Mouse (Mus musculus): Measurements from ENCODE around the gene Tcf7l1. TPM values are rescaled to one million over a fixed set of nuclear protein-coding genes. Genes with fewer than 3 reads are reported as not detected.

Tcf7l1 gene
- polyA plus RNA-seq, 1 experiment = 6.0 TPM

DNA sequence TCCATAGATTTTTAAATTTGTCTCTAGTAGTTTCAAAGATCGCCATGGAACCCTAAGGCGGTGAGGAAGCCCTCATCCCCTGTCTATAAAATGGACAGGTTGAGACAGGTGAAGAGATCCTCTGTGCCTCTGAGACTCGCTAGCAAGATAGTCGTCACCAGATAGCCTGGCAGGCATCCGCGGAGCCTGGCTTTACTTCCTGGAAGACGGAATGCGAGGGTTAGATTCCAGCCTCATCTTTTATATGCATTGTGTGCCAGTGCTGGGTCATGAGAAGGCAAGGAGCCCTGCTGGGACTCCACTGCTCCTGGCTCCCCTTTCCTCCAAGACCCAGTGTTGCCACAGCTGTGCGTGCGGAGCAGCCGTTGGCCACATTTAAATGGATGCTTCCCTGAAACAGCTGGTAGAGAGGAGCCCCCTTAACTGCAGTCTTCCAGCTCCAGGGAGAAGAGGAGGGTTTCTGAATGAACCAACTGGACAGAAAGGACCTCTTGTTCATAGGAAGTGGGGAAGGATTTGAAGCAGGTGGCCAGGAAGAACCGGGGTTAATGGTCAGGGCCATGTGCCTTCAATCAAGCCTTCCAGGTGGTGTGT is 141.0 kb downstream of the Tcf7l1 start:
- Histone ChIP-seq H3K27ac (ENCODE audit: control insufficient read depth, insufficient read depth, low read length) (no peak overlapping the region), H3K27me3 (ENCODE audit: control insufficient read depth, insufficient read depth, low read length) (no peaks in the 10 kb centered on the region), H3K36me3 (ENCODE audit: control insufficient read depth, insufficient read depth, low read length) (no peaks in the 10 kb centered on the region), H3K4me1 (replicated peaks; ENCODE audit: control insufficient read depth, insufficient read depth, low read length) (no peaks in the 10 kb centered on the region), H3K4me3 (ENCODE audit: control insufficient read depth, insufficient read depth, low read length) (no peak overlapping the region)
- TF ChIP-seq POLR2A (IDR thresholded peaks at IDR 0.05; ENCODE audit: control insufficient read depth, extremely low read depth, insufficient read depth, low read length, poor library complexity) (no peak), CTCF (IDR thresholded peaks at IDR 0.05; ENCODE audit: borderline replicate concordance, control insufficient read depth, extremely low read depth, insufficient read depth, low read length, poor library complexity) (no peak)
- no peak for DNase-seq
- 90% methylated on average over 12 of the region's 12 CpGs for WGBS

DNA sequence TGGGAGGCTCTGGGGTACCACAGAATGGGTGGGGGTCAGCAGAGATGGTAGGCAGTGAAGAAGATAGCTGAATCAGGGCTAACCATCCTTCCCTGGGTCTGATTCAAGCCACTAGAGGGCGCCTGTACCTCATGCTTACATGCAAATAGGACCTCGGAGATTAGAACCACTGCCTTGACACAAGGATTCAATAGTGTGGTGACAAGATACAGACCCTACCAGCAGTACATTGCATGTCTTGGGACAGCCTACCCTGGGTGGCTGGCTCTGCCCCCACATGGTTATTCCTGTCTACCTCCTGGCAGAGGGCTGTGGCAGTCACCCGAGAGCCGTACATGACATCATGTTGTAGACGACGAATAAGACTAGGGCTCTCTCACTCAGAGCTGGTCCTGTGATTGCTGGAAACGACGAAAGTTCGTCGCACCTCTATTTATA is 141.7 kb downstream of the Tcf7l1 start:
- Histone ChIP-seq H3K36me3 (ENCODE audit: control insufficient read depth, insufficient read depth, low read length) (no peaks in the 10 kb centered on the region), H3K27me3 (ENCODE audit: control insufficient read depth, insufficient read depth, low read length) (no peaks in the 10 kb centered on the region), H3K27ac (ENCODE audit: control insufficient read depth, insufficient read depth, low read length) (no peak overlapping the region), H3K4me1 (replicated peaks; ENCODE audit: control insufficient read depth, insufficient read depth, low read length) (no peaks in the 10 kb centered on the region), H3K4me3 (ENCODE audit: control insufficient read depth, insufficient read depth, low read length) (no peak overlapping the region)
- WGBS = 70% methylated on average over 10 of the region's 10 CpGs
- TF ChIP-seq POLR2A (IDR thresholded peaks at IDR 0.05; ENCODE audit: control insufficient read depth, extremely low read depth, insufficient read depth, low read length, poor library complexity) (no peak), CTCF (IDR thresholded peaks at IDR 0.05; ENCODE audit: borderline replicate concordance, control insufficient read depth, extremely low read depth, insufficient read depth, low read length, poor library complexity) (no peak)
- DNase-seq = peak; percentile 62

DNA sequence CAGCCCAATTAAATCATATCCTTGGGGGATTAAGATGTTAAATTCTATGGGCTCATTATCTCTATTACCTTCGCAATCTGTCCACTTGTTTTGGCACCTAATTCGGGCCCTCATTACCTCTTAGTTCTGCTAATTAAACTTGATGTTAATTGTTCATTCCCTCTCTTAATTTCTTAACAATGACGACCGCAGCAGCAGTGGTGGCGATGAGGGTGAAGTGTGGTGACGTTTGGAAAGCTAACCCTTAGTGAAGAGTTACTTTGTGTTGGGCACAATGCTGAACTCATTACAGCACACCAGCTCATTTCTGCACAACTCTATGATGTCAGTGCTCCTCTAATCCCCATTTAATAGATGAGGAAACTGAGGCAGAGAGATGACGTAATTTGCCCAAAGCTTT is 143.7 kb downstream of the Tcf7l1 start:
- DNase-seq = no peak
- TF ChIP-seq POLR2A (IDR thresholded peaks at IDR 0.05; ENCODE audit: control insufficient read depth, extremely low read depth, insufficient read depth, low read length, poor library complexity) = no peak
- TF ChIP-seq CTCF (IDR thresholded peaks at IDR 0.05; ENCODE audit: borderline replicate concordance, control insufficient read depth, extremely low read depth, insufficient read depth, low read length, poor library complexity) = no peak
- Histone ChIP-seq H3K27me3 (ENCODE audit: control insufficient read depth, insufficient read depth, low read length) (no peaks in the 10 kb centered on the region), H3K27ac (ENCODE audit: control insufficient read depth, insufficient read depth, low read length) (no peak overlapping the region), H3K36me3 (ENCODE audit: control insufficient read depth, insufficient read depth, low read length) (no peaks in the 10 kb centered on the region), H3K4me1 (replicated peaks; ENCODE audit: control insufficient read depth, insufficient read depth, low read length) (no peaks in the 10 kb centered on the region), H3K4me3 (ENCODE audit: control insufficient read depth, insufficient read depth, low read length) (no peak overlapping the region)
- 96% methylated on average over 7 of the region's 7 CpGs for WGBS

DNA sequence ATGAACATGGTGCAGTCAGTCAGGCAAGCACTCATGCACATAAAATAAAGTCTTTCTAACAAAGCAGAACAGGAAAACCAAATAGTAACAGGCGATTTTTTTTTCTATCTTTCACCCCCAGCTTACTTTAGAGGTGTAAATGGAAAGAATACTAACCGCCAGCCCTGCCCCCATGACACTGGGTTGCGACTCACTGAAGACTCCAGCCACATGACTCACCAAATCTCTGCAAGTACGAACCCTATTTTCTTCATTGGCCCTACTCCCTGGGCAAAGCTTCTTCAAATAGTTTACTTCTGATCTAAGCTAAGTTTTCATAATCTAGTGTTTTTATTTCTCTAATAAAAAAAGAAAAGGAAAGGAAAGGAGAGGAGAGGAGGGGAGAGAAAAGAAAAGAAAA is 144.5 kb downstream of the Tcf7l1 start:
- no peak overlapping the region for H3K4me3 ChIP-seq (ENCODE audit: control insufficient read depth, insufficient read depth, low read length)
- WGBS = 14% methylated on average over 4 of the region's 4 CpGs
- H3K36me3 ChIP-seq (ENCODE audit: control insufficient read depth, insufficient read depth, low read length) = no peaks in the 10 kb centered on the region
- H3K27ac ChIP-seq (ENCODE audit: control insufficient read depth, insufficient read depth, low read length) = no peak overlapping the region
- H3K4me1 ChIP-seq (replicated peaks; ENCODE audit: control insufficient read depth, insufficient read depth, low read length) = no peaks in the 10 kb centered on the region
- no peak for TF ChIP-seq CTCF (IDR thresholded peaks at IDR 0.05; ENCODE audit: borderline replicate concordance, control insufficient read depth, extremely low read depth, insufficient read depth, low read length, poor library complexity)
- TF ChIP-seq POLR2A (IDR thresholded peaks at IDR 0.05; ENCODE audit: control insufficient read depth, extremely low read depth, insufficient read depth, low read length, poor library complexity) = no peak
- H3K27me3 ChIP-seq (ENCODE audit: control insufficient read depth, insufficient read depth, low read length) = no peaks in the 10 kb centered on the region
- DNase-seq = no peak

DNA sequence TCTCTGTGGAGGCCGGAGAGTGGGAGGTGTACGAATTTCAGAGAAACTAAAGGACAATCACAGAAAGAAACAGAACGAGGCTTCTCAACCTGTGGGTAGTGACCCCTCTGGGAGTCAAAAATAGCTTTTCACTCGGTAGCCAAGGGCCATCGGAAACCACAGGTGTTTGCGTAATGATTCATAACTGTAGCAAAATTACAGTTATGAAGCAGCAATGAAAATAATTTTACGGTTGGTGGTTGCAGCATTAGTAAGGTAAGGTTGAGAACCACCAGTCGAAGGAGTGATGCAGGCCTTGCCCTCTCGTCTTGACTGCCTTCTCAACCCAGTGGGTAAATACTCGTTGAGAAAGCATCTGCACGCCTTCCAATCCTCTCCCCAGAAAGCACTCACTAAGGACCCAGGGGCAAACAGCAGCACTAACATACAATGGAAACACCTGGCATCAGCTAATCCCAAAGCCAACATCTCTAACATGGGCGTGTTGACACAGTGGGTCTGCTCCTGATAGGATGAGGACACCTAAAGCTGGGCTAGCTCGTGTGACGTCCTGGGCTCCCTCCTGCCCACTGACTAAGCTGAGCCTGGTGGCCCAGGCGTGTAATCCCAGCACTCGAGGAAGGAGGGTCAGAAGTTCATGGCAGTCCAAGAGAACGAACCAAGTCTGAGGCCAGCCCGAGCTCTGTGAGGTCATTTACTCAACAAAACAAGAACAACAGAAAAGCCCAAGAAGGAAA is 147.7 kb downstream of the Tcf7l1 start:
- 87% methylated on average over 18 of the region's 18 CpGs for WGBS
- no peak for DNase-seq
- Histone ChIP-seq H3K36me3 (ENCODE audit: control insufficient read depth, insufficient read depth, low read length) (no peaks in the 10 kb centered on the region), H3K27me3 (ENCODE audit: control insufficient read depth, insufficient read depth, low read length) (no peaks in the 10 kb centered on the region), H3K4me1 (replicated peaks; ENCODE audit: control insufficient read depth, insufficient read depth, low read length) (no peaks in the 10 kb centered on the region), H3K27ac (ENCODE audit: control insufficient read depth, insufficient read depth, low read length) (no peak overlapping the region), H3K4me3 (ENCODE audit: control insufficient read depth, insufficient read depth, low read length) (no peak overlapping the region)
- TF ChIP-seq CTCF (IDR thresholded peaks at IDR 0.05; ENCODE audit: borderline replicate concordance, control insufficient read depth, extremely low read depth, insufficient read depth, low read length, poor library complexity) (no peak), POLR2A (IDR thresholded peaks at IDR 0.05; ENCODE audit: control insufficient read depth, extremely low read depth, insufficient read depth, low read length, poor library complexity) (no peak)

DNA sequence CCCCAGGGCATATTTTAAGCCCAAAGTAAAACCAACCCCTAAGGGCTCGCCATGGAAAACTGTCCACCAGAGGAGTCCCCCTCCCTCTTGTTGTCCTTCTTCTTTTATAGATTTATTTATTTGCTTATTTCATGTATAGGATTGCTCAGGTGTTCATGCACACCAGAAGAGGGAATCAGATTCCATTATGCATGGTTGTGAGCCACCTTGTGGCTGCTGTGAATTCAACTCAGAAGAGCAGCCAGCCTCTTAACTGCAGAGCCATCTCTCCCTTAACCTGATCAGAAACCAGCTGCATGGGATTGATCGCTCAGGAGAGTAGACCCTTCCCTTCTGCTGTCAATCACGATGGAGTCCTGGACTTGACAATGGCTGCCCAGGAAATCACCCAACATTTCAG is 152.1 kb downstream of the Tcf7l1 start:
- Histone ChIP-seq H3K27me3 (ENCODE audit: control insufficient read depth, insufficient read depth, low read length) (no peaks in the 10 kb centered on the region), H3K36me3 (ENCODE audit: control insufficient read depth, insufficient read depth, low read length) (no peaks in the 10 kb centered on the region), H3K27ac (ENCODE audit: control insufficient read depth, insufficient read depth, low read length) (no peak overlapping the region), H3K4me1 (replicated peaks; ENCODE audit: control insufficient read depth, insufficient read depth, low read length) (peaks cover 13% of the 10 kb centered on the region), H3K4me3 (ENCODE audit: control insufficient read depth, insufficient read depth, low read length) (no peak overlapping the region)
- TF ChIP-seq POLR2A (IDR thresholded peaks at IDR 0.05; ENCODE audit: control insufficient read depth, extremely low read depth, insufficient read depth, low read length, poor library complexity) (no peak), CTCF (IDR thresholded peaks at IDR 0.05; ENCODE audit: borderline replicate concordance, control insufficient read depth, extremely low read depth, insufficient read depth, low read length, poor library complexity) (no peak)
- DNase-seq = peak; percentile 21
- WGBS = 86% methylated on average over 3 of the region's 3 CpGs

All from thymus, adult 2 months (tissue).